Mouse (Mus musculus) intestine, embryonic 15.5 days (tissue): ENCODE measurements around the gene Wwp2. TPM values are rescaled to one million over a fixed set of nuclear protein-coding genes. Genes with fewer than 3 reads are reported as not detected.

Source experiments
- ATAC-seq: fragments of 200-750 bp; cut with Nextera tagmentation; 2 replicates; pipeline ENCODE4 v1.8.0; 2017; ENCODE audit warnings: moderate TSS enrichment, moderate library complexity
- H3K27ac ChIP-seq: fragments of 300-500 bp; sonication (generic); 2 replicates; pipeline ENCODE4 v1.5.1; 2015; ENCODE audit warnings: mild to moderate bottlenecking, inconsistent platforms
- H3K27me3 ChIP-seq: fragments of 300-500 bp; sonication (generic); replicated peaks from 2 replicates; pipeline ENCODE4 v1.6.1; 2015; ENCODE audit warnings: inconsistent platforms
- H3K36me3 ChIP-seq: fragments of 300-500 bp; sonication (generic); 2 replicates; pipeline ENCODE4 v1.6.1; 2015; ENCODE audit warnings: inconsistent platforms
- H3K4me1 ChIP-seq: fragments of 300-500 bp; sonication (generic); replicated peaks from 2 replicates; pipeline ENCODE4 v1.6.1; 2015; ENCODE audit warnings: inconsistent platforms
- H3K4me2 ChIP-seq: fragments of 300-500 bp; sonication (generic); replicated peaks from 2 replicates; pipeline ENCODE4 v1.6.1; 2015; ENCODE audit warnings: mild to moderate bottlenecking, inconsistent platforms
- H3K4me3 ChIP-seq: fragments of 300-500 bp; sonication (generic); replicated peaks from 2 replicates; pipeline ENCODE4 v1.5.1; 2015; ENCODE audit warnings: inconsistent platforms
- H3K9ac ChIP-seq: fragments of 300-500 bp; sonication (generic); 2 replicates; pipeline ENCODE4 v1.6.1; 2015; ENCODE audit warnings: inconsistent platforms
- H3K9me3 ChIP-seq: fragments of 300-500 bp; sonication (generic); 2 replicates; pipeline ENCODE4 v1.6.1; 2016; ENCODE audit warnings: inconsistent platforms
- WGBS: fragments of 180-500 bp; shearing (Covaris S2); methylation state at CpG from one replicate; pipeline ENCODE4 v1.1.7; 2015; 5-methylcytosine and 5-hydroxymethylcytosine counted together
- polyA plus RNA-seq: library from polyadenylated mRNA; unstranded; fragments of >200 nt; fragmentation: Nextera tagmentation; extraction: Ambion mirVana; gene quantifications from 2 replicates; pipeline ENCODE4 v1.2.1, GENCODE M21; 2015

The Wwp2 gene
- polyA plus RNA-seq, 1 experiment from 2014 or later, result 39.2 TPM

GRCm38 (mm10) chr8:107502922-107503321 is 66.8 kb downstream of the Wwp2 start:
- no peak overlapping the region for H3K4me3 ChIP-seq
- no peaks in the 10 kb centered on the region for H3K36me3 ChIP-seq
- no peak overlapping the region for H3K4me2 ChIP-seq
- H3K4me1 ChIP-seq, result peaks cover 17% of the 10 kb centered on the region
- no peaks in the 10 kb centered on the region for H3K27me3 ChIP-seq
- no peaks in the 10 kb centered on the region for H3K9me3 ChIP-seq
- WGBS, result 65% methylated on average over 3 of the region's 3 CpGs
- no peak for ATAC-seq
- 0 out of 2 replicates have a peak overlapping the region, but pooled peaks have one; percentile 22 for H3K27ac ChIP-seq
- no peak overlapping the region for H3K9ac ChIP-seq

- WGBS, result 9% methylated on average over 6 of the region's 6 CpGs
- peaks cover 17% of the 10 kb centered on the region for H3K4me1 ChIP-seq
- H3K4me3 ChIP-seq, result no peak overlapping the region
- H3K36me3 ChIP-seq, result no peaks in the 10 kb centered on the region
- no peak overlapping the region for H3K4me2 ChIP-seq
- no peak overlapping the region for H3K9ac ChIP-seq
- peak; percentile 87 for ATAC-seq
- H3K27ac ChIP-seq, result peak overlapping the region; percentile 60
- no peaks in the 10 kb centered on the region for H3K9me3 ChIP-seq
- H3K27me3 ChIP-seq, result no peaks in the 10 kb centered on the region
These were observed 67.2 kb downstream of the Wwp2 start for GRCm38 (mm10) chr8:107503354-107503753.

- H3K4me3 ChIP-seq, result no peak overlapping the region
- H3K36me3 ChIP-seq, result no peaks in the 10 kb centered on the region
- 68% methylated on average over 13 of the region's 13 CpGs for WGBS
- H3K27ac ChIP-seq, result peak overlapping the region; percentile 60; the same call in 1 of the 2 replicates
- no peak for ATAC-seq
- no peak overlapping the region for H3K9ac ChIP-seq
- peaks cover 11% of the 10 kb centered on the region for H3K4me1 ChIP-seq
- no peak overlapping the region for H3K4me2 ChIP-seq
- no peaks in the 10 kb centered on the region for H3K27me3 ChIP-seq
- H3K9me3 ChIP-seq, result no peaks in the 10 kb centered on the region
These were observed 68.2 kb downstream of the Wwp2 start for GRCm38 (mm10) chr8:107504239-107504985.

GRCm38 (mm10) chr8:107505271-107505670 is 69.1 kb downstream of the Wwp2 start:
- Histone ChIP-seq H3K27ac (no peak overlapping the region), H3K9ac (no peak overlapping the region), H3K4me1 (peaks cover 11% of the 10 kb centered on the region), H3K9me3 (no peaks in the 10 kb centered on the region), H3K36me3 (no peaks in the 10 kb centered on the region), H3K27me3 (no peaks in the 10 kb centered on the region), H3K4me2 (no peak overlapping the region), H3K4me3 (no peak overlapping the region)
- WGBS, result 75% methylated on average over 4 of the region's 4 CpGs
- no peak for ATAC-seq

GRCm38 (mm10) chr8:107507019-107507418 is 70.9 kb downstream of the Wwp2 start:
- no peak for ATAC-seq
- H3K27me3 ChIP-seq, result no peaks in the 10 kb centered on the region
- peaks cover 11% of the 10 kb centered on the region for H3K4me1 ChIP-seq
- no peak overlapping the region for H3K4me2 ChIP-seq
- no peaks in the 10 kb centered on the region for H3K9me3 ChIP-seq
- no peak overlapping the region for H3K4me3 ChIP-seq
- H3K27ac ChIP-seq, result no peak overlapping the region
- no peak overlapping the region for H3K9ac ChIP-seq
- H3K36me3 ChIP-seq, result no peaks in the 10 kb centered on the region
- WGBS, result 100% methylated on average over 1 of the region's 1 CpGs

GRCm38 (mm10) chr8:107510204-107510603 is 74.0 kb downstream of the Wwp2 start:
- H3K4me3 ChIP-seq, result no peak overlapping the region
- WGBS, result 91% methylated on average over 5 of the region's 5 CpGs
- peaks cover under 1% of the 10 kb centered on the region; the same call in 1 of the 2 replicates for H3K4me1 ChIP-seq
- no peaks in the 10 kb centered on the region for H3K9me3 ChIP-seq
- ATAC-seq, result no peak
- H3K4me2 ChIP-seq, result no peak overlapping the region
- H3K27me3 ChIP-seq, result no peaks in the 10 kb centered on the region
- no peaks in the 10 kb centered on the region for H3K36me3 ChIP-seq
- H3K9ac ChIP-seq, result no peak overlapping the region
- no peak overlapping the region for H3K27ac ChIP-seq

GRCm38 (mm10) chr8:107510766-107511165 is 74.6 kb downstream of the Wwp2 start:
- no peak overlapping the region for H3K4me2 ChIP-seq
- no peaks in the 10 kb centered on the region for H3K27me3 ChIP-seq
- no peak overlapping the region for H3K4me3 ChIP-seq
- H3K9ac ChIP-seq, result no peak overlapping the region
- H3K36me3 ChIP-seq, result no peaks in the 10 kb centered on the region
- H3K4me1 ChIP-seq, result no peaks in the 10 kb centered on the region
- no peak overlapping the region for H3K27ac ChIP-seq
- WGBS, result 86% methylated on average over 3 of the region's 3 CpGs
- H3K9me3 ChIP-seq, result no peaks in the 10 kb centered on the region
- ATAC-seq, result no peak

GRCm38 (mm10) chr8:107513249-107513648 is 77.1 kb downstream of the Wwp2 start:
- H3K4me3 ChIP-seq, result no peak overlapping the region
- H3K9ac ChIP-seq, result no peak overlapping the region
- 93% methylated on average over 2 of the region's 2 CpGs for WGBS
- H3K36me3 ChIP-seq, result no peaks in the 10 kb centered on the region
- H3K4me2 ChIP-seq, result no peak overlapping the region
- no peaks in the 10 kb centered on the region for H3K9me3 ChIP-seq
- no peak for ATAC-seq
- H3K27me3 ChIP-seq, result no peaks in the 10 kb centered on the region
- no peak overlapping the region for H3K27ac ChIP-seq
- no peaks in the 10 kb centered on the region for H3K4me1 ChIP-seq

GRCm38 (mm10) chr8:107514949-107515721 is 79.0 kb downstream of the Wwp2 start:
- 84% methylated on average over 6 of the region's 6 CpGs for WGBS
- Histone ChIP-seq H3K36me3 (no peaks in the 10 kb centered on the region), H3K4me2 (no peak overlapping the region), H3K9ac (no peak overlapping the region), H3K9me3 (no peaks in the 10 kb centered on the region), H3K27me3 (no peaks in the 10 kb centered on the region), H3K4me1 (peaks cover 3% of the 10 kb centered on the region), H3K27ac (no peak overlapping the region), H3K4me3 (no peak overlapping the region)
- ATAC-seq, result no peak

- H3K9ac ChIP-seq, result no peak overlapping the region
- 90% methylated on average over 5 of the region's 5 CpGs for whole genome bisulfite sequencing
- no peaks in the 10 kb centered on the region for H3K27me3 ChIP-seq
- no peaks in the 10 kb centered on the region for H3K36me3 ChIP-seq
- no peak overlapping the region for H3K27ac ChIP-seq
- peaks cover 4% of the 10 kb centered on the region for H3K4me1 ChIP-seq
- H3K4me2 ChIP-seq, result no peak overlapping the region
- no peak for ATAC-seq
- H3K9me3 ChIP-seq, result no peaks in the 10 kb centered on the region
- no peak overlapping the region for H3K4me3 ChIP-seq
These were observed 82.6 kb downstream of the Wwp2 start for GRCm38 (mm10) chr8:107518726-107519125.

- WGBS, result 19% methylated on average over 4 of the region's 4 CpGs
- Histone ChIP-seq H3K4me1 (peaks cover 4% of the 10 kb centered on the region), H3K4me3 (no peak overlapping the region), H3K4me2 (no peak overlapping the region), H3K9ac (no peak overlapping the region), H3K27ac (no peak overlapping the region), H3K9me3 (no peaks in the 10 kb centered on the region), H3K27me3 (no peaks in the 10 kb centered on the region), H3K36me3 (no peaks in the 10 kb centered on the region)
- peak; percentile 85 for ATAC-seq
These were observed 83.7 kb downstream of the Wwp2 start for GRCm38 (mm10) chr8:107519860-107520259.

- no peaks in the 10 kb centered on the region for H3K27me3 ChIP-seq
- H3K27ac ChIP-seq, result 0 out of 2 replicates have a peak overlapping the region, but pooled peaks have one; percentile 6
- 59% methylated on average over 8 of the region's 8 CpGs for WGBS
- H3K9ac ChIP-seq, result no peak overlapping the region
- no peak for ATAC-seq
- H3K36me3 ChIP-seq, result no peaks in the 10 kb centered on the region
- H3K4me2 ChIP-seq, result no peak overlapping the region
- peaks cover 4% of the 10 kb centered on the region for H3K4me1 ChIP-seq
- no peaks in the 10 kb centered on the region for H3K9me3 ChIP-seq
- no peak overlapping the region for H3K4me3 ChIP-seq
These were observed 85.8 kb downstream of the Wwp2 start for GRCm38 (mm10) chr8:107521788-107522554.
